Mouse (Mus musculus) thymus, postnatal 36 days (tissue): Measurements from ENCODE around the gene Tor2a.

ENCODE experiments used
- DNase-seq, 2 experiments: peaks; one replicate each; pipeline ENCODE4 v3.0.0; 2022; ENCODE audit warnings: mixed read lengths in 2 of 2

Gene Tor2a

DNA sequence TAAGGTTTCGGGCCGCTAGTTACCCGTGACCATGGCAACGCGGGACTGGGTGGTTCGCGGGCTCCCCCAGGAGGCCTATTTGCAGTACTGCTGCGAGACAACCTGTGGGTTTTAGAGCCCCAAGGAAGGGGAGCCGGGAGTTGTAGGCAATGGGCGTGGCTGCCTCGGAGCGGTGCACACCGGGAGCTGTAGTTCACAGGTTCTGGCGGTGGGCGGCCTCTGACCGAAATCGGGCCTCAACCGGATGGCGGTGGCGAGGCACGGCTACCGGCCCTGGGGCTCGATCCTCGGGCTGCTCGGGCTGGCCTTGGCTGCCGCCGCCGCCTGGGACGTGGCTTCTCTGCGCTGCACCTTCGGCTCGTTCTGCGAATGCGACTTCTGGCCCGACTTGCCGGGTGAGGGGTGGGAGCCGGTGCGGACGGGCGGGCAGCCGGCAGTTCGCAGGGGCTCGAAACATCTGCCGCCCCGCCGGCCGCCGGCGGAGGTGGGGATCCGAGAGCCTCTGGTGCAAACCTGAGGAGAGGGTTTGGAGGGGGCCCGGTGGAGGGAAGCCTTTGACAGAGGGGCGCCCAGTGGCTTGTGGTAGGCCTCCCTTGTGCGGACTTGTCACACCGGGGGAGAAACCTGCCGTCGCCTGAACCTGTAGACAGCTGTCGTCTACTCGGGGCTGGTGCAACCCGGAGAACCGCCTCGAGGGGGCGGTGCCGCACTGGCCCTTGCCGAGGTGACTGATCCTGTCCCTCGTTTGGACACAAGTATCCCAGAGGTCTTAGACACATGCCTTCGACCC lies at the start of gene Tor2a:
Tor2a (plus strand) TSS at position 179 of the 790 bp plus-strand sequence.
- DNase-seq, result peak; percentile 98 to 99

- peak; percentile 68 to 69 for DNase-seq
These were observed 48.4 kb upstream of the Tor2a start for GRCm38 (mm10) chr2:32708643-32709042.

DNA sequence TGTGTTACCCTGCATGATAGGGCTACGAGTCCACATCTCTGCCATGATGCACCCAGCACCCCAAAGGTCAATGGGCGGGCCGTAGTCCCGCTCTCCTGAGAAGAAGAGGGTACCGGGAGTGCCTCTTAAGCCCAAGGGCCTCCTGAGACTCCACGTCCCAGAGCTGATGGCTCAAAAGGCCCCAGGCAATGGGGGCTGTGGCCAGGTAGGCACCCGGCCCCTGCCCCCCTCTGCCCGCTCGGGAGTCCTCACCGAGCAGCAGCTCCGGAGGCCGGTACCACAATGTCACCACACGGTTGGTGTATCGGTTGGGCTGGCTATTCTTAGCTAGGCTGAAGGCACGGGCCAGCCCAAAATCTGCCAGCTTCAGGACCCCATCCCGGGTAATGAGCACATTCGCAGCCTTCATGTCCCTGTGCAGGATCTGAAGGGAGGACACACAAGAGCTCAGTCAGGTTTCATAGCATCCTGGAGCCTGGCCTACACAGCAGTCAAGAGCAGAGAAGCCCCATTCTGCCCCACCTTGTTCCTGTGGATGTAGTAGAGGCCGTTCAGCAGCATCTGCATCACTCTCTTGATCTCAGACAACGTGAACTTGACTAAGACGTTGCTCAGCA lies 47.4 kb upstream of the Tor2a start:
- no peak for DNase-seq

DNA sequence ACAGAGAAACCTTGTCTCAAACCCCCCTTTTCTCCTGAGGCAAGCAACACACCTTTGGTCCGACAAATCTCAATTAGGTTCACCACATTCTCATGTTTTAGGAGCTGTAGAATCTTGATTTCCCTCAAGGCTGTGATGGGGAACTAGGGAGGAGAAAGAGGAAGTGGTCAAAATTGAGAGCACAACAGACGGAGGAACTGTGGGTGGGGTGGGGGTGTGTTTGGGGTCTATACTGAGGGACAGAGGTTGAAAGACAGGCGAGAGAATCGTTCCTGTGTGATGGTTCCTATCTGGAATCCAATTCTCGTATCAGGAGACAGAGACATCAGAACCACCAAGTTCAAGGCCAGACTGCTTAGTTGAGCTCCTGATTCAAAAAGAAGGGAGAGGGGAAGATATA lies 46.6 kb upstream of the Tor2a start:
- DNase-seq, result no peak

DNA sequence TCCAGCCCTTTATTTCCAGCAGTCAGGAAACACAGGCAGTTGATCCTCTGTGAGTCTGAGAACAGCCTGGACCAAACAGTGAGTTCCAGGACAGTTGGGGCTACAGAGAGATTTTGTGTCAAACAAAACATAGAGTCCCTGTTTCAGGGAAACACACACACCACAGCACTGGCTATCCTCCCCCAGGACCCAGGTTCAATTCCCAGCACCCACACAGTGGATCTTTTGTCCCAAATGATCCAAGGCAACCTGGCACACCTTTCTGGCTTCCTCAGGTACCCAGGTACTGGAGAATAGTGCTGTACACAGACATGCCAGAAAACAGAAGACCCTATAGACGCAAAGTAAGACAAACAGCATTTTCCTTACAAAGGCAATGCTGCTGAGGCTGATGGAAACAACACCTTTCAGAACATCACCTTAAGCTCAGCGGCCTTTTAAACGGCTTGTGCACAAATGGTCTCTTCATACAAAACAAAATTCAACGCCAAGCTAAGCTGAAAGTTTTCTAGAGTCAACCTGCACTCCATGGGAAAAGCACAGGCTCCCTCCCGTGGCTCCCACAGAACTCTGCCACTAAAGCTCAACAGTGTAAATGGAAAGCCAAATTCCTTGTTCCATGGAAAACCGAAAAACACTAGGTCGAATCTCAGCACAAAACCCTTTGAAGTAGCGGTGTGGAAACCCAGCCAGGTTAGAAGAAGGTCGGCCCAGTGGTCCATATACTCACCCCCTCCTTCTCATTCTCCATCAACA lies 45.6 kb upstream of the Tor2a start:
- DNase-seq, result no peak

DNA sequence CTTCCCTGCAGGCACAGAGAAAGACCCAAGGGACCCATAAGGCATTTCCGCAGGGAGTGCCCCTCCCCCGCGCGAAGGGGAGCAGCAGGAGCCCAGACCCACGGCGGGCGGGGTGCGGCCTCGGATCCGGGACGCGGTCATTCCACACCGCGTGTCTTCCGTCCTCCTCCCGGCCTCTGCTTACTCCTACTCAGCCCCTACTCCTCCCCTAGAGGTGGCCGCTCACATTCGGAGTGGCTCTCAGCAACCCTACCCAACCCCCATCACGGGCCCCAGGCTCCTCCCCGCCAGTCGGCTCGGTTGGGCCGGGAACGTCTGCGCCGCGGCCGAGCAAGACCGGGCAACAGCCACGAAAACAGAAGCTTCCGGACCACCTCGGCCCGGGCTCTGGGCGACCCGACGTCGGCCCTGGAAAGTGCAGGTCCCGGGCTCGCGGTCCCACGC lies 44.9 kb upstream of the Tor2a start:
- DNase-seq, result peak; percentile 64 to 78

- peak; percentile 94 to 96 for DNase-seq
These were observed 44.5 kb upstream of the Tor2a start for GRCm38 (mm10) chr2:32712586-32712933.

DNA sequence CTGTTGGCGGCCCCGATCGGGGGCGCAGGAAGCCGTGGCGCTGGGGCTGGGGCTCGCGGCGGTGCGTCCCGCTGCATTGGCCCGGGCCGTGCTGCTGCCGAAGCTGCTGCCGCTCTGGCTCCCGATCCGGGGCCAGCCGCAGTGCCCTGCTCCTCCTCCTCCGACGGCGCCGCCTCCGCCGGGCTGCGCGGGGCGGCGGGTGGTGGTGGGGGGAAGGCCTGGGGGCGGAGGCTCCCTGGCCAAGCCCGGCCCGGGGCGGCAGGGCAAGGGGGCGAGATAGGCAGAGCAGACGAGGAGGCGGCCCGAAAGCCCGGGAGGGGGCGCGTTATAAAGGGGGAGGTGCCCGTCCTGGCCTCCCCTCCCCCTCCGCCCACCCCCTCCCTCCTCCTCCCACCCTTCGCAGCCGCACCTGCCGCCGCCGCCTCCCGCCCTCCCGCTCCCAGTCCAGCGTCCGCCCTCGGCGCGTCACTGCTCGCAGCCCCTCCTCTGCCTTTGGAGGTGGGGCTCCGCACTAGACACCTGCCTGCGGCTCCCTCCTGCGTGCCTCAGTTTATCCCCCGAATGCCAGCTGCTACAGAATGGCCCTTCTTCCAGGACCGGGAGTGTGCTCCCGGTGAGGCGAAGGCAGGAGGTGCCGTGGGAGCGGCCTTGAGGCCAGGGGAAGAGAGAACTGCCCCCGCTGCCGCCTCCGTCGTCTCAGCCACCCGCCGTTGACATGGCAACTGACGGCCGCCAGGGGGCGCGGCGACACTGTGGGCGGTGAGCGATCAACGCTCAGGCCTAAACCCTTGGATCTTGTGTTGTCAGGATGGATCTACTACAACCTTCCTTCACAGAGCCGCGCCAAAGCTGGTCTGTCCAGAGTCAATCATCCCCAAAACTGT lies 43.9 kb upstream of the Tor2a start, which contains the start of gene Cdk9:
Cdk9 (minus strand) TSS at position 143 of the 884 bp plus-strand sequence.
- peak; percentile 92 to 95 for DNase-seq

GRCm38 (mm10) chr2:32714117-32714986 lies 42.7 kb upstream of the Tor2a start:
- DNase-seq, result peak in 1 of 2 experiments; percentile 32

- DNase-seq, result peak; percentile 27 to 42
These were observed 42.0 kb upstream of the Tor2a start for GRCm38 (mm10) chr2:32714987-32715425.

- peak in 1 of 2 experiments; percentile 39 for DNase-seq
These were observed 38.3 kb upstream of the Tor2a start for GRCm38 (mm10) chr2:32718761-32719160.

GRCm38 (mm10) chr2:32720053-32720452 lies 37.0 kb upstream of the Tor2a start:
- no peak for DNase-seq

GRCm38 (mm10) chr2:32720681-32721229 lies 36.3 kb upstream of the Tor2a start, which contains the start of gene Sh2d3c:
TSS of gene Sh2d3c (plus strand) at chr2:32721055.
- DNase-seq, result peak; percentile 69 to 79

DNA sequence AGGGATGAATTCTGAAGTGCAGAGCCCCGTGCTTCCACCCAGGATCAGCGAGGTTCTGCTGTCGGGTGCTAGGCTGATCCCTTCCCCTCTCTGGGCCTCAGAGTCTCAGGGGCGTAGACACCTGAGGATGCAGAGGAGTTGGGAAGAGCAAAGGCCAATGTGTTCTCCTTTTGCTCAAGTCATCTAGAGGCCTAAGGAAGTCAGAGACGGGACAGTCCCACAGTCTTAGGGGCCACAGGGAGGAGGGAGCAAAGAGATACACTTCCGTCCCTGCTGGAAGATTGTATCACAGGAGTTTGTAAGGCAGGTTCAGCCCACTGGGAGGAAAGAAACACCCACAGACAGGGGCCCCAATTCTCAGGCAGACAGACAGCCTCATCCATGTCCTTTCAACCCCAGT lies 35.0 kb upstream of the Tor2a start:
- DNase-seq, result peak; percentile 45 to 48

- DNase-seq, result no peak
These were observed 34.5 kb upstream of the Tor2a start for GRCm38 (mm10) chr2:32722581-32722980.

- no peak for DNase-seq
These were observed 32.9 kb upstream of the Tor2a start for GRCm38 (mm10) chr2:32724149-32724548.

- peak; percentile 51 to 71 for DNase-seq
These were observed 31.9 kb upstream of the Tor2a start for GRCm38 (mm10) chr2:32724832-32725790.

DNA sequence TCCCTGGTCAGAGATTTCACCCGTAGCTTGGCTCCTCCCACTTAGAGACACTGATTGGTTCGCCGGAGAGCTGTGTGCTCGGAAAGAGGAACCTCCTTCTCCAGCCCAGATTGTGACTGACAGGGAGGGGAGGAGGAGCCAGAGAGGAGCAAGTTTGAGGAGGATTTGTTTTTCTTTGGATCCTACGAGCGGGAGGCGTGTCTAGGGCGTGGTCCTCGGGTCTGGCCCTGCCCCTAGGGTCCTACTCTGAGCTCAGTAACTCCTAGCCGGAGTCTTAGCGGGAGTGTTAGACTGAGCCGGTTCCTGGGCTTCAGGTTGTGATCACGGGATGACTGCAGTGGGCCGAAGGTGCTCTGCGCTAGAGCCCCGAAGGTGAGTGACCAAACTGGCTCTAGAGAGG lies 29.6 kb upstream of the Tor2a start:
- peak; percentile 70 to 84 for DNase-seq

GRCm38 (mm10) chr2:32728463-32728862 lies 28.6 kb upstream of the Tor2a start:
- DNase-seq, result peak in 1 of 2 experiments; percentile 40

DNA sequence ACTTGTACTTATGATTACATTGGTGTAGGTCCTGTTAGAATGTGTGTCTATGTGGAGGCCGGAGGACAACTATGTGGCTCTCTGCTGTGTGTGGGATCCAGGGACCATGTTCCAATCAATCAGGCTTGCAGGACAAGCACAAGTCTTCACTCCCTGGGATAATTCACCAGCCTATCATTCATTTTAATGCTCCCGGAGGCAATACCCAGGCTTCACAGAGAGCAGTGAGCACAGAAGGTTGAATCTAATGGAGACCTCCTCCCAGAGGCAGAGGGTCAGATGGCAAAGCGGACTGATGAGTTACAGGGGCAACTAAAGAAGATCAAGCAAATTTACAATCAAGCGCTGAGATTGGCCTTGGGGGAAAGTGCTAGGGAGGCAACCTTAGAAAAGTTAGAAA lies 27.5 kb upstream of the Tor2a start:
- DNase-seq, result no peak
